Mouse (Mus musculus): ENCODE measurements around the gene Epb41l2.

The Epb41l2 gene

DNA sequence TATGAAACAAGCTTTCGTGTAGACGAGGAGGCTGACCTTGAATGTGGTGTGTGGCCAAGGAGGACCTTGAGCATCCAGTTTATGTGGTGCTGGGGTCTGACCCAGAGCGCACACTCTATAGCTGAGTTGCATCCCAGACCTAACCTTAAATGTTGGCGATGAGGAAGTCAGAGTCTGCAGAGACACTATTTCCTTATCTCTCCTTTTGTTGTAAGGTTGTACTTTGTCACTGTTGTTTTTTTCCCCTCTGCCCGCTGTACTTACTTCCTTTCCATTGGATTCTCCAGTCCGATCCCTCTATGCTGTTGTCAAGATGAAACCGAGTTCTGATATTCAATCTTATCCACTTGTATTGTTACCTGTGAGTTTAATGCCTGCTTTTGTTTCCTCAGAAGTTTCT is 5.6 kb downstream of the Epb41l2 start:
- peak in 1 of 2 experiments; percentile 52 for DNase-seq (ENCODE audit: low spot score in 2 of 2)

DNA sequence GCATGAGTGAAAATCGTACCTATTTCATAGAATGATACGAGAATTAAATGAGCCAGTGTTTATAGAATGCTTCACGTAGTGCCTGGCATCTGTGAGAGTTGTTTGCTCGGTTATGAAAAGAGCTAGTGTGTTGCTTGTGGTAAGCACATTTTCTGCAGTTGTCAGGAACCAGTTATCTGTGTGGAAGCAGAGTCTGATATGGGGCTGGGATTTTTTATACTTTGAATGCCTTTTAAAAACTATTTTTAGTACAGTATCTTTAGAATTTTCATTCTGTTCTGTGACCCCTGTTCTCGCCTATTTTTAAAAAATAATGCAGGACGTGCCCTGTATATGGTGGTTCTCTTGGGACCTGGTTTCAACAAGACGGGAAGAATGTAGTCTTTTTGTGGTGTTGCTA is 6.1 kb downstream of the Epb41l2 start:
- no peak for DNase-seq (ENCODE audit: low spot score in 2 of 2)

DNA sequence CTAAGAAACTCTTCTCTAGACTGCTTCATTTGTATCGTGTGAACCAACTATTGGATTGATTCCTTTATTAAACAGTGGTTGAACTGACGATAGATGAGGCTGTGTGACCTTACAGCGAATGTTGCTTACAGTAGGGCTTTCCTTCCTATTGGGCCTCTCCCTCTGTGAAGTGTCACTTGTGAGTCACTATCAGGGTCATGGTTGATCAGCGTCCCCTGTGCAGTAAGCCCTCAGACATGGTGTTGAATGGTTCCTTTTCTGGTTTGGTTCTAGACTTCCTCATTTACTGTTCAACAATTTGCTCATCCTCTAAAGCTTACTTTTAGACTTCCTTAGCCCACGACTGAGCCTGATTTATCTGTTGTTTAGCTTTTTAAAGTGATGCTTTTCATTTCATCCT is 7.1 kb downstream of the Epb41l2 start:
- DNase-seq (ENCODE audit: low spot score in 2 of 2), result peak in 1 of 2 experiments; percentile 56

DNA sequence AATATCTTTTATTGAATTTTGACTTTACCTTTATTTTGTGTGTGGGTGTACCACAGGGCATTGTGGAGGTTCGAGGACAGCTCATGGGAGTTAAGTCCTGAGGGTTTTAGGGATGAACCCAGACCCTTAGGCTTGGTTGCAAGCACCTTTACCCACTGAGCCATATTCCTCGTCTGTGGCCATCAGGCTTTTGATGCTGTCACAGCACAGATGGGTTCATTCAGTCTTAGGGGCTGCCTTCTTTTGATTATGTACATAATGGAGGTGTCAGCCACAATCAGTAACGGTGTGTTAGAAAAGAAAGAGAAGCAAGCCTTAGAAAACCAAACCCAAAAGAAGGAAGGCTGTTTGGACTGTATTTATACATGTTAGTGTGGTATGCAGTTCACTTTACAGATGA is 9.3 kb downstream of the Epb41l2 start:
- no peak for DNase-seq (ENCODE audit: low spot score in 2 of 2)

DNA sequence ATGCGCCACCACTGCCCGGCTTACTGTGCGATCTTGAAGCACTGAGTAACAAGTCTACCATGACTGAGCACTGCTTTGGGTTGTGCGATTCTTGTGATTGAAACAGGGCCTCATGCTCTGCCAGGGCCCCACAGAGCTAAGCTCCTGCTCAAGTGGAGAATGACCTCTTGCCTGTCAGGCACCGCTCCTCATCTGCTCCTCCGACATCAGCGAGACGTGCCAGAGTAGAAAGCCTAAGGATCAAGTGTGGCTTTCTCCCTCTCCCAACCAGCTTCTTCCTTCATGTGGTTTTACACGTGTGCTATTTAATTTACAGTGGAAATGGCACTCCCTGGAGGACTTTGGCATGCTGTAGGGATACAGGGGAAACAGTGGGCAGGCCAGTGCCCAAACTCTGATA is 10.1 kb downstream of the Epb41l2 start:
- DNase-seq (ENCODE audit: low spot score in 2 of 2), result no peak

DNA sequence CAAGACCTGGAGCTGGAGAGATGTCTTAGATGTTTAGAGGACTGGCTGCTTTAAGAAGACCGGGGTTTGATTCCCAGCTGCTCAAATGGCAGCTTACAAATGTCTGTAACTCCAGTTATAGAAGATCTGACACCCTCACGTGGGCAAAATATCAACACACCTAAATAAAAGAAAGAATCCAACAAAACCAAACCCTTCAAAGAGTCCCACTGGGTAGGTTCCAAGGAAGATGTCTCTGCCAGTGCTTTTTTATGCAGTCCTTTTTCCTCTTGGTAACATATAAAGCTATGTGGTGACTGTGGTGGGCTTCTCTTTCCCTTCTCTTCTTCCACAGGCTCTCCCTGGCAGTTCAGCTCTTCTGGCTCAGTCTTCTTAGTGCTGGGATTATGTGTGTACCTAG is 11.7 kb downstream of the Epb41l2 start:
- no peak for DNase-seq (ENCODE audit: low spot score in 2 of 2)

DNA sequence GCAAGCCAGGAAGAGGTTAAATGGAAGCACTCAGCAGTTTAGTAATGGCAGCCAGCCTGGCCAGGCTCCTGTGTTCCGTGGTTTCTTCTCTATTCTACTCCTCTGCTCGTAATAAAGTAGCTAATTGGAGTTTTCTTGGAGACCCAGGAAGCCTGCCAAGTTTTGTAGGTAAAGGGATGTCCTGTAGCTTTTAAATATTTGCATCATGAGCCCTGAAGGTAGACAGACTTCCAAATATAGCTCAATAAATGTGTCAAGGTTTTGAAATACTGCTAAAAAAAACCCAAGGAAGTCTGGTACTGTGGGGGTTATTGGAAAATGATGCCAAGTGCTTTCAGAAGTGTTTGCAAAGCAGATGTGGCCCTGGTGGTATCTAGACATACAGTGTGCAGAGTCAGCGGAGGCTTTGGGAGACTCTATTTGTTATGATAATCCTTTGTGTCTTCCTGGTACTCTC is 12.3 kb downstream of the Epb41l2 start:
- DNase-seq (ENCODE audit: low spot score in 2 of 2), result peak in 1 of 2 experiments; percentile 36

DNA sequence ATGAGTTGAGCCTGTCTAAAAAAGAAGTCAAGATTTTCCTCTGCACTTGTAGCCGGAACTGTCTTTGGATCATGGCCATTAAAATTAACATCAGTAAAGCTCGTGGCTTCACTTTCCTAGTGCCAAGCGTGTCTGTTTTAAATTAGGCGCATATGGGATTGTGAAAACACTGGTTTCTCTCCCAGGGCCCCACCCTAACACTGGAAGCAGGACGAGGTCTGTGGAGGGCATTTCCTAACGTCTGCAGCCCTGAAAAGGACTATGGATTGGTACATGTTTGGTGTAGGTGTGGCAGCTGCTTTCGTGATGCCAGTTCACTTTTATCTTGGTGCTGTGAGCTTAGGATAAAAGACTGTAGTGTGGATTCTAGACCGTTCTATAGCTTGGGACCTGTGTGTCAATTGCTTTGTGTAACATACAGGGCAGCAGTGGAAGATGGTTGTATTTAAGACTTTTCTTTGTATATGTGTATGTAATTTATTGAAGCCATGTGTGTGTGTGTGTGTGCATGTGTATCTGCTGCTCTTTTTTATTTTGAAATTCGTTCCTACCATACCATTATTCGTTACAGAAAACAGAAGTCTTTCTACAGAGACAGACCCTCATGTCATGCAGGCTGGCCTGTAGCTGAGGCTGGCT is 13.0 kb downstream of the Epb41l2 start:
- DNase-seq (ENCODE audit: low spot score in 2 of 2), result no peak

DNA sequence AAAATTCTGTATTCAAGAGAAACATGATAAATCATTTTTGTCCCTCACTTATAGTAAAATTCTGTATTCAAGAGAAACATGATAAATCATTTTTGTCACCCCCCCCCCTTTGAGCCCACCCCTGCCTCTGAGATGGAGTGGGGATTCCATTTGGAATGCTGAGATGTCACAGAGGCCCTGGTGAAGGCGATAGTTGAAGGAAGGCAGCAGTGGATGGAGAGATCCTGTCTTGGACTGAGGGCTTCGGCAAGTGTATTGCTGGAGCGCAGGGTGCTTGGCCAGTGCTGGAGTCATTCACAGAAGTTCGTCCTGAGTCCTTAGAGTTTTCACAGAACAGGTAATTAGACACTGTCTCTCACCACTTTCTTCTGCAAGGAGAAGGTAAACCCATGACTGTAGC is 15.4 kb downstream of the Epb41l2 start:
- DNase-seq (ENCODE audit: low spot score in 2 of 2), result no peak

DNA sequence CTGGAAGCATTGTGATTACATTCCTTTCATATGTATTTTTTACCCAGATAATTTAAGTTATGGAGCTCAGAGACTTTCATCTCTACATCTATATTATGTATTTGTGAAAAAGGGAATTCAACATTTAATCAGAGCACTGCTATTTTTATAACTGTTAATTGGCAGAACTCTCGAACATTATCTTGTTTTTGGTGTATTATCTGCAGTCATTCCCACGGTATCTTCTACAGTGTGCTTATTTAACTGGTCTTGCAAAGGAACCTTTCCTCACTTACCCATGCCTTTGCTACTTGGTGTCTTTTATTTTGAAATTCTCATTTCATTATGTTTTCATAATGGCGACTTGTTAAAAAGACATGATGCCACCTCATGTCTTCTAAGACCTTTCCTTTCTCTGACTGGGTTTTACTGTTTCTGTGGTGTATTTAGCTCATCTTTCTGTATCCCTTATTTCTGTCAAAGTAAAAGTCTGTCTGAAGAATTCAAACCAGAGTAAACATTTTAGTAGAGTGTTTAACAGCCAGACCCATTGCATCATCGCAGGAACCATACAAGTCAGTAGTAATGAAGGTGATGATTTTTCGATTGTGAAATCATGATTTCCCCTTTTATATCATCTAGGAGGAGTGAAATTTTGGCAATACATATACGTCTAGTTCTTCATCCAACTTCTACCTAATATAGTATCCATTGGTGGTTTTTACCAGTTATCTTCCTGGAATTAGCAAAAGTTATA is 21.3 kb downstream of the Epb41l2 start:
- DNase-seq (ENCODE audit: low spot score in 2 of 2), result no peak

DNA sequence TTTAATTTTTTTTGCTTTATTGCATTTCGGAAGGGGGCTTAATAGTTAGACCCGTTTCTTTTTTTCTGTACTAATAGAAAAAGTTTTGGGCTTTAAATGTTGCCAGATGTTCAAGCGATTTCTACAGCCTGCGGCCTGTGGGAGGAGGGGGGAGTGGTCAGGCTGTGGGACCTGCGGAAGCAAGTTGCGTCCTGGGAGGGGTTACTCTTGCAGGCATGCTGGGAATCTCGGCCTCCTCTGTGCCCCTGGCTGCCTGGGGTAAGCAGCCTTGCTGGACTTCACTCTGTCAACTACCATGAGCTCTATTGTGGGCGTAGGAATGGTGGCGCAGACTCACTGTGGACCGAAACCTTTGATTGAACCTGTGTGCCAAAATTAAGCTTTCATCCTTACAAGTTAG is 22.4 kb downstream of the Epb41l2 start:
- no peak for DNase-seq (ENCODE audit: low spot score in 2 of 2)

DNA sequence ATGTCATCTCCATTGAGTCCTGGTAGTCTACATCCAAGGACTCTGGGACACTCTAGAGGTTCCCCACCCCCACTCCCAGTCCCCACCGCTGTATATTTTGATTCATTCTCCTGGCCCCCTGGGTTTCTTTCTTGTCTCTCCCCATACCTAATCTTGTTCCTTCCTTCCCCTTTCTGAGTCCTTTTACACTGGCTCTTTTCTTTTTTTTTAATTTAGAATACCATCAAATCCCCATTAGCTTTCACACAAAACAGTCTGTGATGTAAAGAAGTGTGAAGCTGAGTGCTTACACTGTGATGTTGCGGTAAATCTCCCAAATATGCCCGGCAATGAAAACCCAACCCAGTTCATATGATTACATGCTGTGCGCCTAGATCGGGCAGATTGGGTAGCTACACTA is 23.6 kb downstream of the Epb41l2 start:
- DNase-seq (ENCODE audit: low spot score in 2 of 2), result no peak

DNA sequence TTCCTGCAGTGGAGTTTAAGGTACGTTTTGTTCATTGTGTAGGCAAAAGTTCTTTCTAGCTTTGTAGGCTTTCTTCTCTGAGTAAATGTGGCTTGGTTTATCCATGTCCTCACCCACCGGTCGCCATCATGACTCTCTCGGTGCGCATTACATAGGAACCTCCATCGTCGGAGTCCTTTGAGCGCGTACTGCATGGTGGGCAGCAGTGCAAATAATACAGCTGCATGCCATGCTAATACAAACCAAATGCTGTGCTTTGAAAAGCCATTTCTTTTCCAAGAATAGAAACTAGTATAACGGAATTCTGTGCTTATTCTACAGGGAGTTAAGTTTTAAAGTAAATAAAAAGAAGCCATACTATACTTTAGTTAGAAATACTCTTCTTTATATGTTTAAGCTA is 24.8 kb downstream of the Epb41l2 start:
- no peak for DNase-seq (ENCODE audit: low spot score in 2 of 2)

DNA sequence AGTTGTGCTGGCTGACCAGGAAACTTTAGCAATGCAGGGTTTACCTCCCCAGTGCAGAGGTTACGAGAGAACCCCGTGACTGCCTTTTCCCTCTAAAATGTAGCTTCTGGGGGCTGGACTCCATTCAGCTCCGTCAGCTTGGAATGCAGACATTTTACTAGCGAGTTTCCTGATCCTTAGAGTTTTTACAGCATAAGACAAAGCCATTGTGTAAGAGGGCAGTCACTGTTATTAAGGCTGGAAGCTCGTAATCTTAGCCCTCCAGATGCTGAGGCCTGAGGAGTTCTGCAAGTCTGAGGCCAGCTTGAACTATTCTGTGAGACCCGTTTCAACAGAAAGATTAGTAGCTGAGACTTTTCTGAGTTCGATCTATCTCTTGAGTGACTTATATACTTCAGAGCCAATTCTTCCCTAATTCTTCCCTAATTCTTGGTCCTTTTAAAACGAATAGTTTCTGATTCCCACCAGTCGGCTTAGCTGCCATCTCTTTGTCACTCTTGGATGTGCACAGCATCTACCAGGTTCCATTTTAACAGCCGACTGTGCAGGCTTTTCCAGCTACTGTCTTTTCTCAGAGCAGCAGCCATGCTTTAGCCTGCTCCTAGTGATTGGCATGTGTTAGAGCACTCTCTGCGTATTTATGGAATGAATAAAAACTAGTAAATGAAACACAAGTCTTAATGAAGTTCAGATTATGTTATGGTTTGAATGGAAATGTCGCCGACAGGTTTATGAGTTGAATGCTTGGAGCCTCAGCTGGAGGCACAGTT is 26.4 kb downstream of the Epb41l2 start:
- DNase-seq (ENCODE audit: low spot score in 2 of 2), result no peak

DNA sequence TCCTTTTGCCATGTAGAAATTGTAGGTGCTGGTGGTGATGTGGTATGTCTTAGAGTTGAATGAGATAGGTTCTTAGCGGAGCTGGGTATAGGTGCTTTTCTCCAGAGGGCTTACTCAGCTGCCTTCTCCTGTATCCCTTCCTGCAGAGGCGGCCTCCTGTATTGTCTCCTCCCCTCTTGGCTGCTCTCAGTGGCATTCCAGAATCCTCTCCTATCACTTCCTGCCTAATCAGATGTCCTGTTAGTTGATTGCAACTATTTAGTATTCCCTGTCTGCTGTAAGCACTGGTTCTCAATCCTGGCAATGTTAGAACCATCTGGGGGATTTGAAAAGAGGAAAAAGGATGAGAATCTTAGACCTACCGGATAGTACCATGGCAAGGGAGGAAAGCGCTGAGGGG is 27.3 kb downstream of the Epb41l2 start:
- no peak for DNase-seq (ENCODE audit: low spot score in 2 of 2)

DNA sequence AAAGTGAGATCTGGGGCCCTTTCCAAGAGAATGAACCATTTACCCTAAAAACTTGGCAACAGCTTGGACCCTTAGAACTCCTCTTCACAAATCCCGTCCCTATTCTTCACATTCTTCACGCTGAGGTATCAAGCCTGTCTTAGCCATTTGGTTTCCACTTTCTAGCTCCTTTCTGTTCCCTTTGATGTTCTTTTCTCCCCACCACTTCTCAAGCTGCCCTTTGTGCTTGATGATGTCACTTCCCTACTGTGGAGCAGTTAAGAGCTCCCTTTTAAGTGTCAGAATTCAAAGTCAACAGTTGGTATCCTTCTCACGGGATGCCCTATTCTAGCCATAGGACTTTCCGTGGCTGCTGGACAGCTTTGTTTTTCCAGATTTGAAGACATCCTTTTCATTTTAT is 27.7 kb downstream of the Epb41l2 start:
- no peak for DNase-seq (ENCODE audit: low spot score in 2 of 2)

DNA sequence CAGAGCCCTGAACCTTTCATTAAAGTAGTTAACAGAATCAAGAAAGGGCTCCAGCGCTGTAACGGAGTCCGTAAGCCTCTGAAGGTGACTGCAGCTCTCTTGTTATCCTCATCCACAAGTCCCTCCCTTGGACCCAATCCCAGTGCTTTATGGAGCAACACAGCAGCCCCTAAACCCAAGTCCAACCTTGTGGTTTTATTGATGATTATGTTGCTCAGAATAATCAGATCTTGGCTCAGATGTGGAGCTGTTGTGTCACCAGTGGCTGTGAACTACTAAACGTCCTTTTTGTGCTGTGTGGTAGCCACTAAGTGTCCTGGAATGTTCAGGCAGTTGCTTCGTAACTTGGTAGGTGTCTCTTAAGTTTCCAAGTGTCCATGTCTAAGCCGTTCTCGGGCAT is 33.2 kb downstream of the Epb41l2 start:
- DNase-seq (ENCODE audit: low spot score in 2 of 2), result no peak

DNA sequence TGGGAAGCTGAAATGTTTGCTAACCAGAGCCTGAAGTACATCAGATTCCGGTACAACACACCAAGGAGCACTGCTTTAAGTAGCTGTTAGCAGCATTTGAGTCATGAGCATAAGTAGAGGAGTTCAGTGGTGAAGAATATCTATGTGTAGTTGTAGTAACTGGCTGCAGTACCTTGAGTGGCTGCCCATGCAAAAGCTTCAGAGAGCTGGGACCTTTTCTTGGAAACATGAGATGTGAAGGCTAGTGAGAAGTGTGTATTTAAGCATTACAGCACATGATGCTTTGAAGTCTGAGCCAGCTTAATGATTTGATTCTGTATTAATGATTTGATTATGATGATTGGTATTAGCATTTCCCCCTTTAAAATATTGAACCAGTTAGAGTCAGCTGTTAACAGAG is 34.1 kb downstream of the Epb41l2 start:
- DNase-seq (ENCODE audit: low spot score in 2 of 2), result no peak

DNA sequence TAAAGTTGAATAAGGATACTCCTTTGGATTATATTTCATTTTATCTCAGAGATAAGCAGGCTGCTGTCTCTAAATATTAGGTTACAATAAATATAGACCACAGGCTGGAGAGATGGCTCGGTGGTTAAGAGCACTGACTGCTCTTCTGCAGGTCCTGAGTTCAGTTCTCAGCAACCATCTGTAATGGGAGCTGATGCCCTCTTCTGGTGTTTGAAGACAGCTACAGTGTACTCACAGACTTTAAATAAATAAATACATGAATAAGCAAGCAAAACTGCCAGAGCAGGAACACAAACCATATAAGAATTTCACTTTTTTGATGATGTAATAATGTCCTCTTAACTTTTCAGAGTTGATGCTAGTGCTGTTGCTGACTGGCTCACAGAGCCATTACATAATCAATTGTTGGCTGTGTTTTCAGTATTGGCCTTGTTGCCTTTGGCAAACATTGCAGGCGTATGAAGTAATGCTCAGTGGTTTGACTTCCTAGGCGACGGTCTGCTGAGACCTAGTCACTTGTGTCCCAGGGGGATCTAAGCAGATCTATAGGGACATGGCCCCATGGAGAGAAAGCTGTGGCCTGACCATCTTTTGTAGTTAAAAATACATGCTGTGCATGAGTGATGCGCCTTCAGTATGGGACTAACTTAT is 35.8 kb downstream of the Epb41l2 start:
- no peak for DNase-seq (ENCODE audit: low spot score in 2 of 2)

DNA sequence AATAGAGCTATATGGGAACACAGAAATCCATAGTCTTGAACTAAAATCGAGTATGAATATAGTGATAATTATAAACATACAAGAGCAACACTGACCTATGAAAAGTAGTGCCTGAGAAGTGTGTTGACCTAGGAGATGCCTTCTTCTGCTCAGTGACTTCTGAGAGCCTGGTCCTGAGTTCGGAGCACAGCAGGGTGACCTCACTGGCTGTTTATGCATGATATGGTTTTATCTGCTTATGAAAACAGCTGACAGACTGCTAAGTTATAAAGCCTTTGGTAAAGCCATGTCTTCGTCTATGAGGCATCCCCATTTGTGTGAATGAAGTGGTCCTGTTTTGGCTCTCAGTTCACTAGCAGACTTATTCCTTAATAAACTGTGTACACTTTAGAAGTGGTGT is 37.3 kb downstream of the Epb41l2 start:
- no peak for DNase-seq (ENCODE audit: low spot score in 2 of 2)

DNA sequence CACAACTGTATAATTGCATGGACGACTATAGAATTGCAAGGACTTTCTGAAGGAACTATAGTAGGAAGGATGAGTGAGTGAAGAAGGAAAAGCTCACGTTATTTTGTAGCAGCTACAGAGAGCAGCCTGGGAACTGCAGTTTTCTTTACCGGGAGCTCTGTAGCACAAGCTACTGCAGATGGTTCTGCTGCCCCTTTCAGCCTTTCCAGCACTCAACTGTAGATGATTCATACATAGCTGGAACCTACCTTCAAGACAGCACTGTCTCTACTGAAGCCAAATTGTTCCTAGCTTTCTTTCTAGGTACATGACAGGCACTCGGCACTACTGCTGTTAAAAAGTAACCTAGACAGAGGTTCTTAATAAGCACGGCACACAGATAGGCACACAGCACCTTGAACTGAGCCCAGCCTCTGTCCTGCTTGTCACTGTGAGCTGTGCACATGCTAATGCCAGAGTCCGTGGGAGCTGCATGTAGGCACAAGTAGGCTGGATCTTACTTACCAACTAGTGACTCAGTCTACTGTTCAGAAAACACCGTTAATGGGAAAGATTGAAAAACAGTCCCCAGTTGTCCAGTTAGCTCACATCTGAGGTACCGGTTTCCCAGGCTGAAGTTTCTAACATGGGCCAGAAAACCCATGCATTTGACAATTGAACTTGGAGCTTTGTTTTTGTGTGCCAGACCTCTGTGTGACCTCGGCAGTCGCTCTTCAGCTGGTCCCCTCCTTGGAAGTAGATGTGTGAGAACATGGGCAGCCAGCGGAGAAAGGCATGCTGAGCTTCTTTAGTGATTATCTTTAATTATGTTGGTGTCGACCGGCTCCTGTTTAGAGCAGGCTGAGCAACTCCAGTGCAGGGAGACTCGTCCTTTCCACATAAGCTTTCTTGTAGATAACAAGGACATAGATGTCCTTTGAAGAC is 38.4 kb downstream of the Epb41l2 start:
- no peak for DNase-seq (ENCODE audit: low spot score in 2 of 2)

Measured in spleen, postnatal 4 days (tissue).